Mouse (Mus musculus): Measurements from ENCODE around the gene Cbr2. TPM values are rescaled to one million over a fixed set of nuclear protein-coding genes. Genes with fewer than 3 reads are reported as not detected.
"Not testable (repeated sequence)": the region's sequence is repeated elsewhere in the genome, so short reads cannot be mapped to it uniquely, and the experiment has no call there.

The Cbr2 gene
- total RNA-seq, 2 experiments from 2014 or later = 9.6 to 16.9 TPM

GRCm38 (mm10) chr11:120731395-120731794 lies 519 bp downstream of the Cbr2 start:
- DNase-seq = no peak

GRCm38 (mm10) chr11:120730331-120730870 lies 1.5 kb downstream of the Cbr2 start:
- DNase-seq = no peak

- not testable (repeated sequence) for DNase-seq
These were observed 2.4 kb downstream of the Cbr2 start for GRCm38 (mm10) chr11:120729432-120730050.

GRCm38 (mm10) chr11:120728530-120729240 lies 3.2 kb downstream of the Cbr2 start:
- DNase-seq = no peak

- DNase-seq = no peak
These were observed 4.3 kb downstream of the Cbr2 start for GRCm38 (mm10) chr11:120727564-120727963.

- DNase-seq = peak; percentile 90
These were observed 4.8 kb downstream of the Cbr2 start, which contains the start of gene Dcxr for GRCm38 (mm10) chr11:120727169-120727527. TSS of gene Dcxr (minus strand) at chr11:120727281.

- DNase-seq = no peak
These were observed 5.4 kb downstream of the Cbr2 start for GRCm38 (mm10) chr11:120726243-120727168.

GRCm38 (mm10) chr11:120723509-120723908 lies 8.4 kb downstream of the Cbr2 start:
- no peak for DNase-seq

- no peak for DNase-seq
These were observed 9.0 kb downstream of the Cbr2 start for GRCm38 (mm10) chr11:120722761-120723382.

- no peak for DNase-seq
These were observed 9.8 kb downstream of the Cbr2 start for GRCm38 (mm10) chr11:120722067-120722630.

GRCm38 (mm10) chr11:120721124-120722066 lies 10.5 kb downstream of the Cbr2 start, which contains the start of gene Rac3:
TSS of gene Rac3 (plus strand) at chr11:120721470.
- DNase-seq = no peak

- peak; percentile 77 for DNase-seq
These were observed 11.5 kb downstream of the Cbr2 start for GRCm38 (mm10) chr11:120720450-120720849.

GRCm38 (mm10) chr11:120719841-120720376 lies 12.0 kb downstream of the Cbr2 start:
- DNase-seq = no peak

- DNase-seq = no peak
These were observed 12.7 kb downstream of the Cbr2 start for GRCm38 (mm10) chr11:120719242-120719641.

- no peak for DNase-seq
These were observed 16.8 kb downstream of the Cbr2 start for GRCm38 (mm10) chr11:120715131-120715530.

- no peak for DNase-seq
These were observed 17.4 kb downstream of the Cbr2 start for GRCm38 (mm10) chr11:120714546-120714945.

GRCm38 (mm10) chr11:120713580-120714518 lies 18.1 kb downstream of the Cbr2 start, which contains the start of the genes Cenpx and Lrrc45:
TSS of gene Cenpx (minus strand) at chr11:120713738.
TSS of gene Lrrc45 (plus strand) at chr11:120713925.
- DNase-seq = peak; percentile 98

GRCm38 (mm10) chr11:120712771-120713568 lies 18.9 kb downstream of the Cbr2 start:
- DNase-seq = peak; percentile 54

Measured in gastrocnemius, postnatal 25 days (tissue).